Mouse (Mus musculus) induced T-regulatory cell, adult 2 months (primary cell): ENCODE data around the gene Odf4.

Source experiments
- DNase-seq: peaks from one replicate; pipeline ENCODE4 v3.0.0-alpha.2; 2012; ENCODE audit warnings: low read depth

Odf4 gene

DNA sequence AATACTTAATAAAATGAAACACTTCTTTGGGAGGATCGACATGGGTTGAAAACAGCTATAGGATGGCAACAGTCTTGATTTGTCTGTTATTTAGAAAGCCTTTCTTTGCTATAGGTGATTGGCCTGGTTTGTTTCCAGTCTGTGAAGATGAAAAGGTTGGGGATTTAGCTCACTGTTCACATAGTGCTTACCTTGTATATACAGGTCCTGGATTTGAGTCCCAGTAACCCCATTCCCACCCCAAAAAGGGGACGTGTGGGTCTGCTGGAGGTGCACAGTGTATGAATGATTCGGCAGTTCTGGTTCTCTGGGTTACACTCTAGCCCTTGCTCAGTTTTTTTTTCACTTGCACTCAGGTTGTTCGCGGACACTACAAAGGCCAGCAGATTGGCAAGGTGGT lies 24.1 kb downstream of the Odf4 start:
- no peak for DNase-seq

DNA sequence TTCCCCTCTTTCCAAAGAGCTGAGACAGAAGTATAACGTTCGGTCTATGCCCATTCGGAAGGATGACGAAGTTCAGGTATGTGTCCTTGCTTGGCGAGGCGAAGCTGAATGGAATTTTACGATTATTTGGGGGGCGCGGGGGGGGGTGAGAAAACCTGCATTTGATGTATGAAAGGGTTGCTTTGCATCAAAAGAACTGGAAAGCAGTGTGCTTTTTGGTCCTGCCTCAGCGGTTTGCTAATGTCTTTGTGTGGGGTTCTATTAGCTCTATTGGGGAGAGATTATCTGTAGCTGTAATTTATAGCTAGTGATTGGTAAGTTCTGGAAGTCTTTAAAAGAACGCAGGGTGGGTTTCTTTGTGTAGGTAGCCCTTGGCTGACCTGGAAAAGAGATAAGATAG lies 24.5 kb downstream of the Odf4 start:
- no peak for DNase-seq

DNA sequence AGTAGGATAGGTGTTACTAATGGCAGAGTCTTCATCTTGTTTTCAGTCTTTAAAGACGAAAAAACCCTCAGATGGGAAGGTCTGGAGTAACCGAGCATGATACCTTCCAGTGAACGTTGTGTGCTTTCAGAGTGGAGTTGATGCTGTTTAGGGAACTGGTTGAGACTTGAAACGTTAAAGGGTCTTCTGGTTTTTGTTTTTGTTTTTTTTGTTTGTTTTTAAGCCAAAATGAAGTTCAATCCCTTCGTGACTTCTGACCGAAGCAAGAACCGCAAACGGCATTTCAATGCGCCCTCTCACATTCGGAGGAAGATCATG lies 24.9 kb downstream of the Odf4 start:
- no peak for DNase-seq

DNA sequence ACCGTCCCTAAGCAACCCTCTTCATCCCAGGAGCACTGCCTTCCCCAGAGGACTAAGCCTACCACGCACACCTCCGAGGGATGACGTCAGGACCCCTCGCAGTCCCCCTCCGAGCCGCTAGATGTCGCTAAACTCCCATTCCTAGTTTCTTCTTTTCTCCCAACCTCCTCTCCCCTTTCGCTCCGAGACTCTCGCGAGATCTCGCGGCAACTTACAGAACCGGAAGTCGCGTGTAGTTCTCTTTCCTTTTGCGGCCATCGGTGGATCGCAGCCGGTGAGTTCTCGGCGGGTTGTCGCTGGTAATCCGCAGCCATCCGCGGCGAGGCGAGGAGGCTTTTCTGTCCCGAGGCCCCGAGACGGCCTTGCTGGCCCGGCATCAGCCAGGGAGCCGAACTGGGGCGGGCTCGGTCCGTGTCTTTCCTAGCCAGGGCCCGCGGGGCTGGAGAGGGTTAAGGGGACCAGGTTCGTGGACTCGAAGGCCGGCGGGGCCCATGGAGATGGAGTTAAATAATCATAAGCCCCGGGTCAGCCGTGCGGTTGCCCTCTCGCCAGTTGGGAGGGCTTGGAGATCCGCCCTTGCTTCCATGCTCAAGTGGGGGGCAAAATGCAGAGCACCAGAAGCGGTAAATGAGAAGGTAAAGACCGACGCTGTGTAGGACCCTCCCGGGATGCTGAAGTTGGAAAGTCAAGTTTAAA lies 25.4 kb downstream of the Odf4 start, which contains the start of gene Rpl26:
TSS of gene Rpl26 (plus strand) at position 233 of the 696 bp plus-strand sequence.
- peak; percentile 100 for DNase-seq

DNA sequence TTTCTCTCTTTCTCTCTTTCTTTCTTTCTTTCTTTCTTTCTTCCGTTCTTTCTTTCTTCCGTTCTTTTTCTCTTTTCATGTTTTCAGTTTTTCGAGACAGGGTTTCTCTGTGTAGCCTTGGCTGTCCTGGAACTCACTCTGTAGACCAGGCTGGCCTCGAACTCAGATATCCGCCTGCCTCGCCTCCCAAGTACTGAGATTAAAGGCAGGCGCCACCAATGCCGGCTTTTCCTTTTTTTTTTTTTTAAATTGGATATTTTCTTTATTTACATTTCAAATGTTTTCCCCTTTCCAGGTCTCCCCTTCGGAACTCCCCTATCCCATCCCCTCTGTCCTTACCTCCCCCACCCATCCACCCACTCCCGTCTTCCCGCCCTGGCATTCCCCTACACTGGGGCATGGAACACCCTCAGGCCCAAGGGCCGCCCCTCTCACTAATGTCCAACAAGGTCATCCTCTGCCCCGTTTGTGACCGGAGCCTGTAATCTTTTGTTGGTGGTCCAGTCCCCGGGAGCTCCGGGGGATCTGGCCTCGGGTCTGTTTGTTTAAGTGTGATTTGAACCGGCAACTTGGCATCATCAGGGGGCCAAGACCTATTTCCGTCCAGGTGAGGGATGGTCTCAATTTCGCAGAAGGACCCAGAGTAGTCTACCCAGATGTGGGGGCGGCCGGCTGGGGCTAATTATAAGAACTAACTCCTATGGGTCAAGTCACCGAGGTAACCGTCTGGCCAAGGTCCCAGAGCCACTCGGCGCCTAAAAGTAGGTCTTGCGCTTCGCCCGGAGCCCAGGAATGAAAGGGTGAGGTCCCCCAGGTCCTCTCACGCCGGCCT lies 26.1 kb downstream of the Odf4 start:
- no peak for DNase-seq

DNA sequence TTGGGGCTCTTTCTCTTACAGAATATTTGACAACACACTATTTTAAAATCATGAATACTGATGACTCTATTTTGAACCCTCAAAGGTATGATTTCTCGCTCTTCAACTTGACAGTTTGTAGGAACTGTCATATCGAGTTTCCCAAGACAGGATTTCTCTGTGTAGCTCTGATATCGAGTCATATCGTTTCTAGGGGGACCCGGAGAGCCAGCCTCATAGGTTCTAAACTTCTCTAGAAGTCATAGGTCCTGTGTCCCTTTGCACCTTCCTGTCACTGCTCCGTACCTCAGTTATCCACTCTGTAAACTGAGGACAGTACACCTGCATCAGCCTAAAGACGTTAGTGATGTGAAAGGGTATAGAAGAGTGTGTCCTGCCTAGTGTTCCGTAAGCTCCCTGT lies 27.1 kb downstream of the Odf4 start:
- no peak for DNase-seq

DNA sequence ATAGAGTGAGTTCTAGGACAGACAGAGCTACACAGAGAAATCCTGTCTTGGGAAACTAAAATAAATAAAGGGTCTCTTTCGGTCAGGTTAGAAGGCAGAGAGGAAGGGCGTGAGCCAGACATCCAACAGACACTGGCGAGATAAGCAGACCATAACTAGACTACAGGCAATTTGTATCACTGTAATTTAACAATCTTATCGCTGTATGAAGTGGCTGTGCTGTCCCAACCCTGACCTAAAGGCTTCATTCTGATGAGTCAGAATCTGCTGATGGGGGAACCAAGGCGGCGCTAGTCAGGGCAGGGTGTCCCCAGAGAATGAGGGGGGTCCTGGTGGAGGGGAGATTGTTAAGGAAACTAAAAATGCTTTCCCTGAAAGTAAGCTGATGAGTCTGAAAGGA lies 28.1 kb downstream of the Odf4 start:
- DNase-seq, result no peak

DNA sequence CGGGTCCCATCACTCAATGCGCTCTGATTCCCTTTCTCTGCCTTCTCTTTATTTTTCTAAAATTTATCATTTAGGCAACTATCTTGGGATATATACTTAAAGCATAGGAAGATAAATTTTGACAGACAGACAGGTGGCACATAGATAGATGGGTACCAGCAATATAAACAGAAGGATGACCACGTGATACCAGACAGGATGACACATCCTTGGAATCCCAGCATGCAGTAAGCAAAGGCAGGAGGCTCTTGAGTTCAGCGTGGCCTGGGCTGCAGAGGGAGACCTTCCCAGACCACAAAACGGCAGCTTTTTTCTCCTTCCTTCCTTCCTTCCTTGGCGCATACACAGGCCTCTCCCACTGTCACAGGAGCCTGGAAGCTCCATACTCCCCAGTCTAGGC lies 29.0 kb downstream of the Odf4 start:
- DNase-seq, result no peak

DNA sequence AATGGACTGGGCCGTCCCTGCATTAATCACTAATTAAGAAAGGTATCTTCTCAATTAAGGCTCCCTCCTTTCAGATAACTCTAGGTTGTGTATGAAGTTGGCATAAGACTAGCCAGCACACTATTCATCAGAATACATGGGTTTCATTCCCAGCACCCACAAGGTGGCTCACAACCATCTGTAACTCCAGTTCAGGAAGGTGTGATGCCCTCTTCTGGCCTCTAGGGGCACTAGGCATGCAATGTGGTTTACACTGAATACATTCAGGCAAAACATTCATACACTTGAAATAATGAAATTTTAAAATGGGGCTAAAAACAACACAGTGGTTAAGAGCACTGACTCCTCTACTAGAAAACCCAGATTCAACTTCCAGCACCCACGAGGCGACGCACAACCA lies 29.8 kb downstream of the Odf4 start:
- peak; percentile 76 for DNase-seq

DNA sequence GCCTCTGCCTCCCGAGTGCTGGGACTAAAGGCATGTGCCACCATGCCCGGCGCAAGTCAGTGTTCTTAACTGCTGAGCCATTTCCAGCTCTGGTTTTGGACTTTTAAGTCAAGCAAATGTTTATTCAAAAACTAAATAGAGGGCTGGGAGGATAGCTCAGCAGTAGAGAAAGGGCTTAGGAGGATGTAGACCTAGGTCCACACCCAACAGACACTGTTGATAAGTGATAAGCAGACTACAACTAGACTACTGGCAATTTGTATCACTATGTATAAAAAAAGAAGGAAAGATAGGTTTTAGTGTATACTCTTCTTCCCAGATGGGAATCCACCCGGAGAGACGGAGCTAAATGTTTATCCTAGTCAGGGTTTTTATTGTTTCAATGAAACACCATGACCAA lies 30.6 kb downstream of the Odf4 start:
- no peak for DNase-seq

DNA sequence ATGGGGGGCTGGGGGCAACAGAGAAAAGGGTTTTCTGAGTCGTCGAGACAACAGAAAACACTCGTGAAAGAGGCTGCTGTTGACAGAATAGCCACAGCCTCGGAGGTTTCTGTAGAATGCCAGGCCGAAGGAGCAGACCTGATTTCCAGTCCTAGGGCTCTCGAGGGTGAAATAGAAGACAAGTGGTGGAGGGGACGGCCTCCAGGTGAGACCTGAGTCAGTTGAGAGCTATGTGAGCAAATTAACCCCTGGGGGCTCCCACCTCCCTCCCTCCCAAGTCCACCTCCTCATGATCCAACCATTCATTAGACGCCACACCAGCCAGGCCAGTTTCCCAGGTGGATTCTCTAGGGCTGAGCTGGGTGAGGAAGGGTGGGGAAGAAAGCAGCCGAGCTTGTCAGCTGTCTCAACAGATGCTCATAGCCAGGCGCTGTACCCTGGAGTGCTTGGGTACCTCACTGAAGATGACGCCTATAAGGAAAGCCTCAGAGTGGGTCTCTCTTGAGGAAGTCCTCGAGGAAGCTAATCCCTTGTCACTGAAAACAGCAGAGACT lies 32.9 kb downstream of the Odf4 start:
- DNase-seq, result no peak

DNA sequence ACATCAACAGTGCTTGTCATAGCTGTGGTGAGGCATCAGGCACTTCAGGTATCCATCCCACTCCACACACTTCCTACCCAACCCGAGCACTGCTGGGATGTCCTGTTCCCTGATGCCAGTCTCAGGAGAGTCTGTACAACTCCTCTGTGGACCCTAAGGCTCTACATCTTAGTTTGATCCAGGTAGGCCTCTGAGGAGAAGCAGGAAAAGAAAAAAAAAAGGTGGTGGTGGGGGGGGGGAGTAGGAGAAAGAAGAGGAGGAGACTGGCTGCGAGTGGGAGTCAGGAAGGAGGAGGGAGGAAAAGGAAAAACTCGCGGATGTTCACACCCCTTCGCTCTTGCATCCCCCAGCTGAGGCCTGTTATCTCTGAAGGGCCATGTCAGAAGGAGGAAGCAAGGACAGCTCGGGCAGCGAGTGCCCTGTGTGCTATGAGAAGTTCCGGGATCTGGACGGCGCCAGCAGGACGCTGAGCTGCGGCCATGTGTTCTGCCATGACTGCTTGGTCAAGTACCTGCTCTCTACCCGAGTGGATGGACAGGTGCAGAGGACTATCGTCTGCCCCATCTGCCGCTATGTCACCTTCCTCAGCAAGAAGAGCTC lies 34.5 kb downstream of the Odf4 start:
- DNase-seq, result no peak

DNA sequence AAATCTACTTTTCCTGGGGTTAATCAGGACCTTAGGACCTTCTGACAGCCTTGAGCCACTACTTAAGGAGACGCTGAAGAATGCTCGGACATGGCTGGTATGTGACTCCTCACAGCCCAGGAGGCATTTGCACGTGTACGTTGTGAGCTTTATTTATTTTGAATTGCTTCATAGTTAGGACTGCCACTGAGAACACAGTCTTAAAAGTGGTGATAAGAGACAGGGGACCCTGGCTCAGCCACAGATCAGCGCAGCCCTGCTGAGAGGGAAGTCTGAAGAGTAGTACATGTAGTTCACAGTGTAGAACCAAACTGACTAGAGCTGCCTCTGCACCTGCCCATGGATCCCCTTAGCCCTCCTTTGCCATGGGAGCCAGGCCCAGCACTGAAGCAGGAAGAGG lies 35.1 kb downstream of the Odf4 start:
- no peak for DNase-seq

DNA sequence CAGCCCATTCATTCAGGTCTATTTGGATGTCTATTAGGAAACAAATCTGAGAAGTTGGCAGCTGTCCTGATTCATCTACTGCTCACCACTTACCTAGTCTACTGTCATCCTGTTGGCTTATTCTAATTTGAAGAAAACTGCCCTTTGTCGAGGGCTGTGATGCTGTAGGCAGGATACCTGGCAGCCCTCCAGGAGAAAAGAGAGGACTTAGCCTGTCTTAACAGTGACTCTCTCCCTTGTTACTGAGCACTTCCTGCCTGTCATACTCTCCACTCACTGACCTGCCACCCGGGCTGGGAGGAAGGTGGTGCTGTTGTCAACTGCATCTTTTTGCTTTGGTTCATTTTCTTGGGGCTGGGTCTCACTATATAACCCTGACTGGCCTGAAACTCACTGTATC lies 36.3 kb downstream of the Odf4 start:
- DNase-seq, result no peak

DNA sequence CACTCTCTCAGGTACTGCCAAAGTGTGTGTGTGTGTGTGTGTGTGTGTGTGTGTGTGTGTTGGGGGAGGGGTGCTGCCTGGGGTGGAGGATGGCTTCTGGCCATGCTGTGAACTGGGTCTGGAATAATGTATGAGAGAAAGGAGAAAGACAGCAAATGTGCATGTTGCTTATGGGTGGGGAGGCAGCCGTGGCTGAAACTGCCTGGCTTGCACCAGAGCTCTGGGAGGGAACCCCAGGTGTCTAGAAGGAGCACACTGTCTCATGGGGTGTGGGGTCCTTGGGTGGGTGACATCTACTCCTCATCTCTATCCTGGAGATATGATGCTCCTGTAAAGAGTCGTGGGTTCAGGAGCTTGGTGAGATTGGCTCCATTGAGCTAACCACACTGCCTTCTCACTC lies 38.2 kb downstream of the Odf4 start:
- DNase-seq, result no peak

DNA sequence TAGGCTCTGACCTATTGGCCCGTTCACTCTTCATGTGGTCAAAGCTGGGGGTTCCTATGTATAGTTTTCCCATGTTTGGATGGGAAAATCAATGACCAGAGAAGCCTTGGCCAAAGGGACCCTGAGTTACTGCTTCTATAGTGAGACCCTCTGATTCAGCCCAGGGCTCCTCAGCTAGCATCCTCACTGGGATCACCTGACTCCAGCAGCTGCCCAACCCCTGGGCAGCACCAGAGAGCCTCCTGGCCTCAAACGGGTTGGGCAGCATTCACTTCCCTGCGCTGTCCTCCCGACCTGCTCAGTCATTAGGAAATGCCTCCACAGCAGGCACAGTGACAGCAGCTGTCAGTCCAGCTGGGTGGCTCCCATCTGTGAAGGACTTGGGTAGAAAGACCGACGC lies 38.6 kb downstream of the Odf4 start, which contains the start of gene Rnf222:
TSS of gene Rnf222 (plus strand) at position 301 of the 400 bp plus-strand sequence.
- DNase-seq, result no peak

DNA sequence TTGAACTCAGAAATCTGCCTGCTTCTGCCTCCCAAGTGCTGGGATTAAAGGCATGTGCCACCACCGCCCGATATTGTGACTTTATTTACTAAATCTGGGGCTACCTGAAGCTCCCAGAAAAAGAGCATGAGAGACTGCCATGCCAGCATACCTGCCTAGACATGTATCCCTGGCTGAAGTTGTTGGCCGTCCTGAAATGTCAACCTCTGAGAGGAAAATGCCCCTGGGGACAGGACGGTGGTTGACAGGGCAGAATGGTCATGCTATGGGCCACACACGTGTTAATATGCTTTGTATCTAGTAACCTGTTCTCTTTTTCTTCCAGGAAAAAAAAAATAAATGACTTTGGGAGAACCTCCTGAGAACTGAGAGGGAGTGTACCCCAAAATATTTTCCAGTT lies 40.8 kb downstream of the Odf4 start:
- DNase-seq, result no peak

DNA sequence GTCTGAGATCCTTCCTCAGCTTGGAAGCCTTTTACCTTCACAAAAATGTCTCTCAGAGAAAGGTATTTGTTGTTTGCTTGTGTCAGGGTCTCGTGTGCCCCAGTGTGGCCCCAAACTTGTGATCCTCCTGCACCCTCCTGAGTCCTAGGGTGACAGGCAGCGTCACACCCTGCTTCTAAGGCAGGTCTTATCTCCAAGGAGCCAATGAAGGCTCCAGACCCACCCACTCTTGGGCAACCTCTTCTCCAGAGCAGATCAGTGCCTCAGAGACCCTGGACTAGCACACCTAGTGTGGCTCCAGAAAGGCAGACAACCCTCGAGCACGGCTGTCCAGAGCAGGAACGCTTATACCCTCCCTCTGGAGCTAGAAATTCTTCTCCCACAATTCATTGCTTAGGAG lies 42.5 kb downstream of the Odf4 start:
- no peak for DNase-seq

DNA sequence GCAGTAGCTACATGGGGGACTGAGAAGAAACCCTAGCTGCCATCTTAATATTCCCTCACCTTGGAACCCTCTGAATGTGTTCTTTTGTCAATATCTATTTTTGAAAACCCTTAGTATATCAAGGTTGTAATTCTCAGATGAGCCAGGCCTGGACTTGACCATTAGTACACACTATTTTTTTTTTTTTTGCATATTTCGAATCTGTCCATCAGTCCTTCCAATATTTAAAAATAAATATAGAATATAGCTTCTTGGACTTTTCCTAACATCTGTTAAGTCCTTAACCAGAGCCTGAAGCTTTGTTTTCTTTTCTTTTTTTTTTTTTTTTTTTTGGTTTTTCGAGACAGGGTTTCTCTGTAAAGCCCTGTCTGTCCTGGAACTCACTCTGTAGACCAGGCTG lies 43.0 kb downstream of the Odf4 start:
- no peak for DNase-seq

DNA sequence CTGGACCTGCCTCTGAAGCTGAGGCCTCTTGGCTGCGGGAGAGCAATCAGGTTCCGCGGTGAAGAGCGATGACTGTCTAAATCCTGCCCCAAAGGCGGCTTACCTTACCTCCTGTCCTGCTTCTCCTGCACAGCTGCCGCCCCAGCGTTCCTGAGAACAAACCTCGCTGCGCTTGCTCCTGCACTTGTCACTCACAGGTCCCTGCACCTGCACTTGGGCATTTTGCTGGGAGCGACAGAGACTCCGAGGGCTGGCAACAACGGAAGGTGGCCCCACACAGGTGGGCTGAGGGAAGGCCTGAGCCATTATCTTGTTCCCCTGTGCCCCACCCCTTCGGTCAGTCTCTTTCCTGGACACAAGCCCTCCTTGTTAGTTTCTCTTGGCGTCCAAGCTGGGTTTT lies 44.8 kb downstream of the Odf4 start:
- DNase-seq, result no peak

DNA sequence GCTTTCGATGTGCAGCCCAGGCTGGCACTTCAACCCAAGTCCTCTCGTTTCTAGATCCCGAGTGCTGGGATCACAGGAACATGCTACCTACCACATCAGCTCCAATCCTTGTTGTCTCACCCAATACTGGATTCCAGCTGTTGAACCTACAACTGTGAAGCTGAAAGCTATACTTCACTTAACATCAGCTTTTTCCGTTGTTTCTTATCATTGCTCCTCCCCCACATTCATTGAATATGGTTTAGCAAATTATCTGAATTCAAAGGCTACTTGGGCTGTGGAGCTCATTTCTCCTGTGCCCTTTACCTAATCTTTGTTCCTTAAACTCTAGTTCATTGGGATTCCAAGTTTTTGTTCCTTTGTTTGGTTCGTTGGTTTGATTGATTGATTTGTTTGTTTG lies 48.1 kb downstream of the Odf4 start:
- no peak for DNase-seq

DNA sequence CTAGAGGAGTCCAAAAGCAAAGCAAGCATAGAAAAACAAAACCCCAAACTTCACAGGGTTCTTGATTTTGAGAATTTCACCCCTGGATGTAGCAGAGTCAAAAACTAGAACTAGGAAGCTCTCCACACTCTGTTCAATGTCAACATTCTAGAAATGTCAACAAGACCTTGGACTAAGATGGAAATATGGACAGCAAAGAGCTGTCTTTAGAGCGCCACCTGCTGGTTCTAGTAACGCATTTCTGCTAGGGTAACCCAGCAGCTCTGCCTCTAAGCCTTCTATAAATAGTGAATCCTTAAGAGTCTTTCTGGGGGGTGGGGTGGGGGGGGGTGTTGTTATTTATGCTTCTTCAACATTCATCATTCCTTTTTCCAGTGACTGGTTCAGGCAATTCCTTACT lies 52.0 kb downstream of the Odf4 start:
- DNase-seq, result peak; percentile 84
